Mouse (Mus musculus): ENCODE data around the gene Hes7. TPM values are rescaled to one million over a fixed set of nuclear protein-coding genes. Genes with fewer than 3 reads are reported as not detected.
A peak's percentile ranks its signal among the peaks of the same experiment; 100 is the strongest.

The Hes7 gene
- polyA plus RNA-seq, 1 experiment from 2014 or later: 0.09 TPM

GRCm38 (mm10) chr11:69107676-69108075 is 12.5 kb upstream of the Hes7 start:
- Histone ChIP-seq H3K9me3 (replicated peaks) (no peaks in the 10 kb centered on the region), H3K4me3 (no peak overlapping the region), H3K36me3 (peaks cover 70% of the 10 kb centered on the region), H3K27me3 (ENCODE audit: low read depth, poor library complexity, severe bottlenecking) (peaks cover 12% of the 10 kb centered on the region), H3K27ac (replicated peaks) (no peak overlapping the region), H3K4me1 (peaks cover 27% of the 10 kb centered on the region)
- DNase-seq (ENCODE audit: low spot score): no peak
- 87% methylated on average over 11 of the region's 11 CpGs for WGBS

GRCm38 (mm10) chr11:69108223-69108622 is 12.0 kb upstream of the Hes7 start:
- Histone ChIP-seq H3K4me3 (no peak overlapping the region), H3K27me3 (ENCODE audit: low read depth, poor library complexity, severe bottlenecking) (peaks cover 18% of the 10 kb centered on the region), H3K4me1 (peaks cover 28% of the 10 kb centered on the region), H3K9me3 (replicated peaks) (no peaks in the 10 kb centered on the region), H3K27ac (replicated peaks) (no peak overlapping the region), H3K36me3 (peaks cover 64% of the 10 kb centered on the region)
- 88% methylated on average over 9 of the region's 9 CpGs for WGBS
- no peak for DNase-seq (ENCODE audit: low spot score)

GRCm38 (mm10) chr11:69109032-69109900 is 10.9 kb upstream of the Hes7 start:
- H3K4me1 ChIP-seq: peaks cover 28% of the 10 kb centered on the region
- WGBS: 83% methylated on average over 13 of the region's 13 CpGs
- no peak for DNase-seq (ENCODE audit: low spot score)
- no peaks in the 10 kb centered on the region for H3K9me3 ChIP-seq (replicated peaks)
- peaks cover 28% of the 10 kb centered on the region for H3K27me3 ChIP-seq (ENCODE audit: low read depth, poor library complexity, severe bottlenecking)
- peaks cover 54% of the 10 kb centered on the region for H3K36me3 ChIP-seq
- peak overlapping the region; percentile 64; the same call in 1 of the 2 replicates for H3K4me3 ChIP-seq
- no peak overlapping the region for H3K27ac ChIP-seq (replicated peaks)

- Histone ChIP-seq H3K27ac (replicated peaks) (peak overlapping the region; percentile 72), H3K27me3 (ENCODE audit: low read depth, poor library complexity, severe bottlenecking) (peaks cover 40% of the 10 kb centered on the region), H3K36me3 (peaks cover 42% of the 10 kb centered on the region), H3K4me1 (peaks cover 28% of the 10 kb centered on the region), H3K4me3 (peak overlapping the region; percentile 64), H3K9me3 (replicated peaks) (no peaks in the 10 kb centered on the region)
- under 1% methylated on average over 30 of the region's 30 CpGs for WGBS
- peak; percentile 94 for DNase-seq (ENCODE audit: low spot score)
Observed at GRCm38 (mm10) chr11:69110319-69111046, 9.7 kb upstream of the Hes7 start.

GRCm38 (mm10) chr11:69111051-69111810 is 9.0 kb upstream of the Hes7 start:
- Histone ChIP-seq H3K4me3 (peak overlapping the region; percentile 64), H3K4me1 (peaks cover 28% of the 10 kb centered on the region), H3K27ac (replicated peaks) (peak overlapping the region; percentile 72), H3K27me3 (ENCODE audit: low read depth, poor library complexity, severe bottlenecking) (peaks cover 48% of the 10 kb centered on the region), H3K9me3 (replicated peaks) (no peaks in the 10 kb centered on the region), H3K36me3 (peaks cover 34% of the 10 kb centered on the region)
- 8% methylated on average over 21 of the region's 21 CpGs for WGBS
- peak; percentile 28 for DNase-seq (ENCODE audit: low spot score)

GRCm38 (mm10) chr11:69111865-69112264 is 8.3 kb upstream of the Hes7 start:
- peak overlapping the region; percentile 64 for H3K4me3 ChIP-seq
- DNase-seq (ENCODE audit: low spot score): no peak
- H3K27ac ChIP-seq (replicated peaks): no peak overlapping the region
- no peaks in the 10 kb centered on the region for H3K9me3 ChIP-seq (replicated peaks)
- peaks cover 31% of the 10 kb centered on the region for H3K4me1 ChIP-seq
- H3K27me3 ChIP-seq (ENCODE audit: low read depth, poor library complexity, severe bottlenecking): peaks cover 54% of the 10 kb centered on the region
- 63% methylated on average over 4 of the region's 4 CpGs for WGBS
- peaks cover 28% of the 10 kb centered on the region for H3K36me3 ChIP-seq

- no peaks in the 10 kb centered on the region for H3K9me3 ChIP-seq (replicated peaks)
- no peak for DNase-seq (ENCODE audit: low spot score)
- H3K36me3 ChIP-seq: peaks cover 6% of the 10 kb centered on the region
- no peak overlapping the region for H3K4me3 ChIP-seq
- 69% methylated on average over 3 of the region's 3 CpGs for WGBS
- H3K27me3 ChIP-seq (ENCODE audit: low read depth, poor library complexity, severe bottlenecking): peaks cover 60% of the 10 kb centered on the region
- no peak overlapping the region for H3K27ac ChIP-seq (replicated peaks)
- H3K4me1 ChIP-seq: peaks cover 49% of the 10 kb centered on the region
Observed at GRCm38 (mm10) chr11:69114018-69114417, 6.2 kb upstream of the Hes7 start.

GRCm38 (mm10) chr11:69114621-69115020 is 5.6 kb upstream of the Hes7 start:
- Histone ChIP-seq H3K4me1 (peaks cover 49% of the 10 kb centered on the region), H3K27ac (replicated peaks) (no peak overlapping the region), H3K27me3 (ENCODE audit: low read depth, poor library complexity, severe bottlenecking) (peaks cover 66% of the 10 kb centered on the region), H3K4me3 (no peak overlapping the region), H3K36me3 (0 out of 2 replicates have a peak, but pooled peaks cover under 1% of the 10 kb centered on the region), H3K9me3 (replicated peaks) (no peaks in the 10 kb centered on the region)
- WGBS: 80% methylated on average over 3 of the region's 3 CpGs
- DNase-seq (ENCODE audit: low spot score): no peak

- DNase-seq (ENCODE audit: low spot score): no peak
- Histone ChIP-seq H3K36me3 (no peaks in the 10 kb centered on the region), H3K27me3 (ENCODE audit: low read depth, poor library complexity, severe bottlenecking) (peaks cover 85% of the 10 kb centered on the region), H3K9me3 (replicated peaks) (no peaks in the 10 kb centered on the region), H3K4me1 (peaks cover 58% of the 10 kb centered on the region), H3K4me3 (peak overlapping the region; percentile 87), H3K27ac (replicated peaks) (no peak overlapping the region)
- WGBS: 55% methylated on average over 5 of the region's 5 CpGs
Observed at GRCm38 (mm10) chr11:69116843-69117242, 3.4 kb upstream of the Hes7 start.

GRCm38 (mm10) chr11:69117737-69118695 is 2.2 kb upstream of the Hes7 start:
- peak overlapping the region; percentile 87 for H3K4me3 ChIP-seq
- peak; percentile 76 for DNase-seq (ENCODE audit: low spot score)
- peaks cover 79% of the 10 kb centered on the region for H3K27me3 ChIP-seq (ENCODE audit: low read depth, poor library complexity, severe bottlenecking)
- no peaks in the 10 kb centered on the region for H3K36me3 ChIP-seq
- H3K27ac ChIP-seq (replicated peaks): peak overlapping the region; percentile 82
- peaks cover 61% of the 10 kb centered on the region for H3K4me1 ChIP-seq
- under 1% methylated on average over 45 of the region's 45 CpGs for WGBS
- H3K9me3 ChIP-seq (replicated peaks): no peaks in the 10 kb centered on the region

- Histone ChIP-seq H3K27me3 (ENCODE audit: low read depth, poor library complexity, severe bottlenecking) (peaks cover 71% of the 10 kb centered on the region), H3K36me3 (no peaks in the 10 kb centered on the region), H3K4me3 (peak overlapping the region; percentile 87), H3K27ac (replicated peaks) (no peak overlapping the region), H3K9me3 (replicated peaks) (no peaks in the 10 kb centered on the region), H3K4me1 (peaks cover 63% of the 10 kb centered on the region)
- under 1% methylated on average over 15 of the region's 15 CpGs for WGBS
- DNase-seq (ENCODE audit: low spot score): peak; percentile 82
Observed at GRCm38 (mm10) chr11:69118765-69119164, 1.4 kb upstream of the Hes7 start.

All from midbrain, embryonic 10.5 days (tissue).